Mouse (Mus musculus): ENCODE measurements around the gene Stat5a. TPM values are rescaled to one million over a fixed set of nuclear protein-coding genes. Genes with fewer than 3 reads are reported as not detected.
A peak's percentile ranks its signal among the peaks of the same experiment; 100 is the strongest.

The Stat5a gene
- total RNA-seq (2015; ENCODE audit: low replicate concordance) (3.2 and 7.5 TPM in 2 replicates), total RNA-seq (2017; ENCODE audit: low replicate concordance) (5.3 and 5.4 TPM in 2 replicates)

DNA sequence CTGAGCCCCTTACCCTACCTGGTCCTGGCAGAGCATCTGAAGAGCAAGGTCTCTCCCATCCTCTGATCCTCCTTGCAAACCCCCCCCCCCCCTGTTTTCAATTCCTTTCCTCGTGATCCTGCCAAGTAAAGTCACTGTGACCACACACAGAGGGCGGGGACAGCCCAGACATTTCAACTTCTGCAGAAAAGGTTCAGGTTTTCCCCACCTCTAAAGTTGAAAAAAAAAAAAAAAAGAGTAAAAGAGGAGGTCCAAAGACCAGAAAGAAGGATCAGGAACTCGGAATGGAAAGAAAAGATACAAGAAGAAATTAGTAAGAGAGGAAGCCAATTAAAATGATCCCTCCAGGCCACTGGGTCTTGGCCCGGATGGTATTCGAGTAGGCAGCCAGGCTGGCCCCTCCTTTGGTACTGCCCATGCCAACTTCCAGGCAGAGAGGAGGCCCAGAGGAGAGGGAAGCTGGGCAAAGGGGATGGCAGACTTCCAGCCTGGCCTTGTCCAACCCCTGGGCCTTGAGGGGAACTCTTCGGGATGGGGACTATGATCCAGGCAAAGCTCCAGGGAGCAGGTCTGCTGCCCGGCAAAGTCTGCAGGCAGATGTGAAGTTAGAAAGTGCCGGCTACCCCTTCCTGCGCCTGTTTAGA, at the start of gene Stat5a:
Gene Stat5a (plus strand): TSS at position 417 of the 644 bp plus-strand sequence.
- no peak for ATAC-seq (replicated peaks; ENCODE audit: low FRiP score, poor library complexity, severe bottlenecking)

DNA sequence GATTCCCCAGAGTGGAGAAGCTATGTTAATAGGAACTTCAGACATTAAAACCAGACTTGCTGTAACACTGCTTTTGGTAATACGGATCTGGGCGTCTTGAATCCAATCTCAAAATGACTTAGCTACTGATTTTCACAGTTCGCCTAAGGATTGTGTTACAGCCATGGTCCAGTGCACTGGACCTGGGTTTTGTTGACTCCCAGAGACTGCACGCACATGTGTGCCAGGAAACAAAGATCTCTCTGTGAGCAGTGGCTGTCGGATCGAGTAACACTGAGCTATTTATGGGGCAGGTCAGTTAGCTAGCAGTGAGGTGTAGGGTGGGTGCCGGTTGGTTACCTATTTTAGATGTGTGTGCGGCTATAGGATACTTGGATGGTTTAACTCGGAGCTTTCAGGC, 48.6 kb upstream of the Stat5a start:
- ATAC-seq (replicated peaks; ENCODE audit: low FRiP score, poor library complexity, severe bottlenecking): no peak

- ATAC-seq (replicated peaks; ENCODE audit: low FRiP score, poor library complexity, severe bottlenecking): no peak
These were observed 48.0 kb upstream of the Stat5a start for GRCm38 (mm10) chr11:100811132-100811531.

GRCm38 (mm10) chr11:100814498-100814897, 44.7 kb upstream of the Stat5a start:
- ATAC-seq (replicated peaks; ENCODE audit: low FRiP score, poor library complexity, severe bottlenecking): peak; percentile 68

DNA sequence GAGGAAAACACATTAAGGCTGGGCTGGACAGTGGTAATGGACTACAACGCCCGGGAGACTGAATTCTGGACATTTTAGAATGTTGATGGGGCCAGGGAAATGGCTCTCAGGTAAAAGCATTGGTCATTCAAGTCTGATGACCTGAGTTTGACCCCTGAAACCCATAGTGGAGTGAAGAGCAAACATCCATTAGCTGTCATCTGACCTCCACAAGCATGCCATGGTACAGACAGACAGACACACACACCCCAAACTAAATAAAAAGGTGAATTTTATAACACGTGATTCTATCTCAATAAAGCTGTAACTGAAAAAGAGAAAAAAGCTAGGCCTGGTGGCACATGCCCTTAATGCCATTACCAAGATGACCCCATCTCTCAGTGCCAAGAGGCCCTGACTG, 42.8 kb upstream of the Stat5a start:
- ATAC-seq (replicated peaks; ENCODE audit: low FRiP score, poor library complexity, severe bottlenecking): no peak

DNA sequence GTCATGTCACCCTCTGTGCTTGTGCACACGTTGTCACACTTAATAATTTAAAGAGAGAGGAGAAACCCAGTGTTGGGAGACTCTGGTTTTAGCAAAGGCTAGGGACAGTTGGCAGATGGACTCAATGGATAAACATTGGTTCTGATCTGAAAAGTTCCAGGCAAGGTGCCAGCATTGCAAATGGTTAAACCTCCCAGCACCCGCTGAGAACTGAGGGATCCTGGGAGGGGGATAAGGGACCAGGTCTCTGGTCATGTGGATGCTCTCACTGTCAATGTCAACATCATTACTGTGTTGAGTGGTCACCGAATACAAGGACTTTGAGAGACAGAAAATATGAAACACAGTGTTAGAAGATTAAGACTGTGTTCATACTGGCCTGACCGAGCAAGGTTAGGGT, 42.4 kb upstream of the Stat5a start:
- ATAC-seq (replicated peaks; ENCODE audit: low FRiP score, poor library complexity, severe bottlenecking): no peak

DNA sequence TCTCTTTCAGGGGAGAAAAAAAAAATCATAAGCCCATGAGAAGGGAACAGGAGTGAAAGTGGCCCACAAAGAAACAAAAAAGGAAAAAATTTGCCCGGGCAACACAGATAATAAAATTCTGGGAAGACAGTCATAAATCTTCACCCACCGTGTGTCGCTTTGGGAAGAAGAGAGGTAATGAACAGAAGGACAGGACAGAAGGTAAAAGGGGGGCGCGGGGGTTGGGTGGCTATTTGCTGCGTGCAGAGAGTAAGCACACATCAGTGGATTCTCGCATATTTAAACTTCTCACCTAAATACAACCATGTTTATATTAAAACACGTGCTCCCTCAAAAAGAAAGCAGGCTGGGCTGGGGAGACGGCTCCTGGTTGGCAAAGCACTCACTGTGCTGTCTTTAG, 41.8 kb upstream of the Stat5a start:
- ATAC-seq (replicated peaks; ENCODE audit: low FRiP score, poor library complexity, severe bottlenecking): no peak

DNA sequence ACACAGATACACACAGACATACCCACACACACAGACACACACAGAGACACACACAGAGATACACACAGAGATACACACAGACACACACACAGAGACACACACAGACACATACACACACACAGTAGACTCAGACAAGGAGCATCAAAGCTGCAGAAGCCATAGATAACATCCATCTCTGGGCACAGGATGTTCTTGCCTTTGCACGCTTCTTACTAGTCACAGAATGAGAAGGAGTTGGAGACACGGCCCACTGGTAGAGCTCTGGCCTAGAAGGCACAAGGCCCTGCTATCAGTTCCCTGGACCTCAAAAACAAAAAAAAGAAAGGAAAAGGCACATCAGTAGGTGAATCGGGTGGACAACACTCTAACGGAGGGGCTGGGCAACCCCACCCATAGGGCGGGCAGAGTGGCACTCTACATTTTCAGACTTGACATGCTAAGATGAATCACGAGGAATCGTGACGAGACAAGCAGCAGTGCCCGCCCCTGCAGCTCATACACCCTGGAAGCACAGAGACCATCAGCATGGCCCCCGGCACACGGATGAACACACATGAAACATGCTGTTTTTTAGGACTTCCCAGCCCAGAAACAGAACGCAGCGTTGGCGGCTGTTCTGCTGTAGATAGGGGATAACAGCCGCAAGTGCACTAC, 40.7 kb upstream of the Stat5a start:
- peak; percentile 55 for ATAC-seq (replicated peaks; ENCODE audit: low FRiP score, poor library complexity, severe bottlenecking)

DNA sequence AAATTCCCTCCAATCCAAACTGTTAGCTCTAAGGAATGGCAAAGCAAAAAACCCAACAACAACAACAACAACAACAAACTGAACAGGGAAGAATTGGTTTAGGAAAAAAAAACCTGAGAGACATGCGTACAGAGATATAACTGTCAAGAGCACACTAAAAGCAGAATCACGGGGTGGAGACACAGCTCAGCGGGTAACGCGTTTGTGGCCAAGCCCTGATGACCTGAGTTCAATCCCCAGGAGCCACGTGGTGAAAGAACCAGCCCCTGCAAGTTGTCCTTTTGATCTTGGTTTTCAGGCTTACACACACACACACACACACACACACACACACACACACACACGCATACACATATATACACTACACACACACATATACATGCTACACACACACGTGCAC, 40.1 kb upstream of the Stat5a start:
- peak; percentile 61 for ATAC-seq (replicated peaks; ENCODE audit: low FRiP score, poor library complexity, severe bottlenecking)

DNA sequence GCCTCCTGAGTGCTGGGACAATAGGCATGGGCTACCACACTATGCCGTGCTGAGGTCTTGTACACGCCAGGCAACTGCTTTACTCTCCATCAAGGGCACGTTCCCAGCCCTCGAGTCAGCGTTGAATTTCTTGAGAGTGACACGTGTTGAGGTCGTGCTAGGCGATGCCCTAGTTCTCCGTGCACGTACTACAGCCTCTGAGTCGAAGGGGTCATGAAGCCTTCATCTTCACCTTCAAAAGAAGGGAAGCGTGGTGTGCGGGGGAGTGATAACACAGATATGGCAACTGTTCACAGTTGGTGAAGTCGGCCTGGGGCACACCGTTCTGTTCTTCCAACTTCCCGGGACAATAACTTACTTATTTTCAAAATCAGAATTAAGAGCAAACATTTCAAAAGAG, 39.5 kb upstream of the Stat5a start:
- no peak for ATAC-seq (replicated peaks; ENCODE audit: low FRiP score, poor library complexity, severe bottlenecking)

- no peak for ATAC-seq (replicated peaks; ENCODE audit: low FRiP score, poor library complexity, severe bottlenecking)
These were observed 39.1 kb upstream of the Stat5a start for GRCm38 (mm10) chr11:100820047-100820446.

GRCm38 (mm10) chr11:100821605-100822220, 37.4 kb upstream of the Stat5a start:
- ATAC-seq (replicated peaks; ENCODE audit: low FRiP score, poor library complexity, severe bottlenecking): no peak

GRCm38 (mm10) chr11:100822365-100822764, 36.8 kb upstream of the Stat5a start:
- ATAC-seq (replicated peaks; ENCODE audit: low FRiP score, poor library complexity, severe bottlenecking): no peak

- ATAC-seq (replicated peaks; ENCODE audit: low FRiP score, poor library complexity, severe bottlenecking): no peak
These were observed 35.4 kb upstream of the Stat5a start for GRCm38 (mm10) chr11:100823543-100824313.

- ATAC-seq (replicated peaks; ENCODE audit: low FRiP score, poor library complexity, severe bottlenecking): no peak
These were observed 34.7 kb upstream of the Stat5a start for GRCm38 (mm10) chr11:100824496-100824895.

GRCm38 (mm10) chr11:100825451-100825850, 33.7 kb upstream of the Stat5a start:
- ATAC-seq (replicated peaks; ENCODE audit: low FRiP score, poor library complexity, severe bottlenecking): no peak

DNA sequence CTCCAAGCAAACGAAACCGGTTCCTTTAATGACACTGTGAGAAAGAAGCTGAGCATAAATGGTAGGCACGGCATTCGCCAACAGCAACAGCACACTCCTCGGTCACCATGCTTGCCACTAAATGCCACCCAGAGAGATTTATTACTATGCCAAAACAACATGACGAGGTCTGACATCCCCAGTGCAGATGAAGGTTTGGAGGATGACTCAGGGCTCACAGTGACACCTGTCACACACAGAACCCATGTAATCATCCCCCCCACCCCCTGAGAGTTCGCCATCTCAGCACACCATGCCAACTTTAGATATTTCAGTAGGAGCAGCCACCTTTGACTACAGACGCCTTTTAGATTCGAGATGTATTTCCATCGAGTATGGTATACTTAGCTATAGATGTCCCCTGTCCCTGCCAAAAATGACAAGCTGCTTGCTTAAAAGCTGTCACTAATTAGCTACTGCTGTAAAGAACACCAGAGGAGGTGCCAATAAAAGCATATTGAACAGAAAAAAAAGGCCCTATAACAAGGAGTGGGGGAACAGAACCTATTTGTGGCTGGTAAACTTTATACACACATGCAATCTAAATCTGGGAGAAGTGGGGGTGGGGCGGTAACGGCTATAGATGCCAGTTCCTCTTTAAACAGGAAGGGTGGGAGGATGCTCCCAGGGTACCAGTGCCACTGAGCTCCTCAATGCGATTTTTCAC, 32.8 kb upstream of the Stat5a start:
- no peak for ATAC-seq (replicated peaks; ENCODE audit: low FRiP score, poor library complexity, severe bottlenecking)

GRCm38 (mm10) chr11:100828676-100829151, 30.4 kb upstream of the Stat5a start:
- no peak for ATAC-seq (replicated peaks; ENCODE audit: low FRiP score, poor library complexity, severe bottlenecking)

GRCm38 (mm10) chr11:100829691-100830090, 29.5 kb upstream of the Stat5a start:
- ATAC-seq (replicated peaks; ENCODE audit: low FRiP score, poor library complexity, severe bottlenecking): no peak

DNA sequence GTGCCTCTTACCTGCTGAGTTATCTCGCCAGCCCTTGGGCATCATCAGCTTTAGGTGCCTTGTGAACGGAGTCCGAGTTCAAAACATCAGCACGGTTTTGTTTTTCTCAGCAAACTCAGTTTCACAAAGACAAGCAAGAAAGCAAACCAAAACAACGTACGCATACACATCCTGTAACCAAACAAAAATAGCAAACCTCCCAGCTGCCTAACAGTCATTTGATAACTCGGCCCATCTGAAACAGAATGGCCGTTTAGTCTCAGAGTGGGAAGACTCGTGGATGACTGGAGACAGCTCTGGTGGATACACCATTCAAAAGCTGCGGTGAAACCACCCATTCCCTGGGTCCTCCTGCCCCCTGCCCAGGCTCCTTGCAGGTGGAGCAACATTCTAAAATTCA, 27.8 kb upstream of the Stat5a start:
- no peak for ATAC-seq (replicated peaks; ENCODE audit: low FRiP score, poor library complexity, severe bottlenecking)

Measured in erythroid progenitor cell, adult 5-6 weeks (primary cell).